Mouse (Mus musculus) C2C12 (cell line): ENCODE data around the gene Kcnip1.

Experiments used
- CTCF ChIP-seq: IDR thresholded peaks from one replicate; pipeline ENCODE4 v1.5.1; 2011; ENCODE audit not compliant: control insufficient read depth, insufficient read depth, insufficient read length
- MAX ChIP-seq: IDR thresholded peaks from one replicate; pipeline ENCODE4 v1.6.1; 2011; ENCODE audit warnings: mild to moderate bottlenecking, control low read depth
- MYOD1 ChIP-seq: IDR thresholded peaks from one replicate; pipeline ENCODE4 v1.6.1; 2011; ENCODE audit warnings: low read depth; ENCODE audit not compliant: control insufficient read depth, insufficient read length

DNA sequence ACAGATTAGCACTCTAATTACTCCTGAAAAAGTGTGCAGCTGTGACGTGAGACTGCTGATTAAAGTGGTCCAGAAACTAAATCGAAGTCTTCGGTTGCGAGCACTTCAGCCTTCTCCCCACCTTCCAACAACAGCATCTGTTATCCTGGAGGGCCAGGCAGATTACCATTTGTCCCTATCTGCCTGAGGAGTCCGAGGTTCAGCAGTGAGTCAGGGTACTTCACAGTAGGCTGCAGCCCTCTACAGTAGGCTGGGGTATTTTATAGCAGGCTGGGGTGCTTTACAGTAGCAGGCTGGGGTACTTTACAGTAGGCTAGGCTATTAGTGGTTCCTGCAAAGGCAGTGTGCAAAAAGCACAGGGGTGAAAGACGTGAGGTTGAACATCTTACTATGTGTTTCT, 324.6 kb downstream of the Kcnip1 start:
- TF ChIP-seq CTCF = no peak
- no peak for TF ChIP-seq MYOD1
- TF ChIP-seq MAX = no peak
